9 mouse cellular contexts compared by ENCODE assay signal in genomic region chr9:118476211-118476765, GRCm38 (mm10). TPM values are rescaled to one million over a fixed set of nuclear protein-coding genes. Genes with fewer than 3 reads are reported as not detected.
DNase-seq lines count a peak whose midpoint lies in the region; ATAC-seq lines count a peak whose summit lies in the region.
"Had no signal": no experiment of that assay in that cellular context is flagged by ENCODE, and none has a peak within 500 bp of the region (broad histone marks: within the 10 kb centered on the region; RNA-seq: fewer than 3 reads in every experiment).

No protein-coding gene starts in this region.

- 3% methylated on average over 22 of the region's 22 CpGs for WGBS in lung, embryonic 15.5 days
- 1% methylated on average over 22 of the region's 22 CpGs for WGBS in embryonic facial prominence, embryonic 14.5 days
- WGBS in intestine, embryonic 16.5 days: 2% methylated on average over 22 of the region's 22 CpGs
- WGBS in stomach, embryonic 15.5 days: 2% methylated on average over 22 of the region's 22 CpGs

- peaks cover 22% of the 10 kb centered on the region for H3K4me1 ChIP-seq in lung, embryonic 15.5 days
- peaks cover 14% of the 10 kb centered on the region; the same call in 1 of the 2 replicates for H3K4me1 ChIP-seq in embryonic facial prominence, embryonic 14.5 days (ENCODE audit: control insufficient read depth, insufficient read depth, low read length)
- H3K4me1 ChIP-seq in intestine, embryonic 16.5 days (ENCODE audit: control insufficient read depth, insufficient read depth, low read length): peaks cover 29% of the 10 kb centered on the region
- peaks cover 26% of the 10 kb centered on the region for H3K4me1 ChIP-seq in stomach, embryonic 15.5 days

- no peak for DNase-seq in lung, adult 18-20 months
- DNase-seq in embryonic facial prominence, embryonic 14.5 days (ENCODE audit: low spot score): no peak
- no peak for DNase-seq in ovary, postnatal 10 days (ENCODE audit: low spot score)
- no peak for DNase-seq in spleen, postnatal 10 days (ENCODE audit: low spot score in 2 of 2)
- DNase-seq: adrenal gland, postnatal 25 days; thymus, postnatal 14 days had no signal

- H3K27me3 ChIP-seq in lung, embryonic 15.5 days: peaks cover 87% of the 10 kb centered on the region
- H3K27me3 ChIP-seq in embryonic facial prominence, embryonic 14.5 days (replicated peaks; ENCODE audit: control insufficient read depth, insufficient read depth, low read length): peaks cover 89% of the 10 kb centered on the region
- peaks cover 68% of the 10 kb centered on the region for H3K27me3 ChIP-seq in intestine, embryonic 16.5 days (replicated peaks; ENCODE audit: control insufficient read depth, insufficient read depth, low read length)
- peaks cover 68% of the 10 kb centered on the region for H3K27me3 ChIP-seq in stomach, embryonic 15.5 days (replicated peaks)

- peak overlapping the region; percentile 43; the same call in 1 of the 2 replicates for H3K4me3 ChIP-seq in lung, embryonic 15.5 days
- H3K4me3 ChIP-seq in embryonic facial prominence, embryonic 14.5 days (ENCODE audit: low read depth, low read length): peak overlapping the region; percentile 45
- H3K4me3 ChIP-seq in intestine, embryonic 16.5 days (ENCODE audit: low read length): peak overlapping the region; percentile 47
- peak overlapping the region; percentile 7; the same call in 1 of the 2 replicates for H3K4me3 ChIP-seq in stomach, embryonic 15.5 days (replicated peaks)

- H3K36me3 ChIP-seq in lung, embryonic 15.5 days: no peaks in the 10 kb centered on the region
- no peaks in the 10 kb centered on the region for H3K36me3 ChIP-seq in embryonic facial prominence, embryonic 14.5 days (ENCODE audit: control insufficient read depth, insufficient read depth, low read length)
- H3K36me3 ChIP-seq in intestine, embryonic 16.5 days (ENCODE audit: control insufficient read depth, insufficient read depth, low read length): no peaks in the 10 kb centered on the region
- no peaks in the 10 kb centered on the region for H3K36me3 ChIP-seq in stomach, embryonic 15.5 days

- H3K9me3 ChIP-seq in lung, embryonic 15.5 days: no peaks in the 10 kb centered on the region
- H3K9me3 ChIP-seq in embryonic facial prominence, embryonic 14.5 days (ENCODE audit: control insufficient read depth, low read length): no peaks in the 10 kb centered on the region
- H3K9me3 ChIP-seq in intestine, embryonic 16.5 days (ENCODE audit: control insufficient read depth, low read length): no peaks in the 10 kb centered on the region
- H3K9me3 ChIP-seq in stomach, embryonic 15.5 days: no peaks in the 10 kb centered on the region

- no peak overlapping the region for H3K27ac ChIP-seq in lung, embryonic 15.5 days
- no peak overlapping the region for H3K27ac ChIP-seq in embryonic facial prominence, embryonic 14.5 days (replicated peaks; ENCODE audit: low read depth, low read length)
- H3K27ac ChIP-seq in intestine, embryonic 16.5 days (ENCODE audit: low read length): no peak overlapping the region
- H3K27ac ChIP-seq in stomach, embryonic 15.5 days: no peak overlapping the region

- no peak overlapping the region for H3K9ac ChIP-seq in lung, embryonic 15.5 days
- H3K9ac ChIP-seq in embryonic facial prominence, embryonic 14.5 days (ENCODE audit: low read depth, low read length): no peak overlapping the region
- no peak overlapping the region for H3K9ac ChIP-seq in intestine, embryonic 16.5 days (ENCODE audit: low read depth, low read length)
- no peak overlapping the region for H3K9ac ChIP-seq in stomach, embryonic 15.5 days

- no peak for ATAC-seq in lung, embryonic 15.5 days (ENCODE audit: borderline replicate concordance, extremely low read depth, low FRiP score, low TSS enrichment)
- no peak for ATAC-seq in embryonic facial prominence, embryonic 14.5 days (ENCODE audit: low read depth)
- ATAC-seq in intestine, embryonic 16.5 days: no peak
- ATAC-seq in stomach, embryonic 15.5 days (ENCODE audit: insufficient read depth, low FRiP score, low read depth): no peak

- peak overlapping the region; percentile 82 for H3K4me2 ChIP-seq in lung, embryonic 15.5 days
- H3K4me2 ChIP-seq in embryonic facial prominence, embryonic 14.5 days (ENCODE audit: low read depth, low read length): peak overlapping the region; percentile 69
- H3K4me2 ChIP-seq in intestine, embryonic 16.5 days (ENCODE audit: low read depth, low read length): peak overlapping the region; percentile 79; the same call in 1 of the 2 replicates
- peak overlapping the region; percentile 77; the same call in 1 of the 2 replicates for H3K4me2 ChIP-seq in stomach, embryonic 15.5 days

RNA-seq across cellular contexts. Expression of gene Eomes, which starts 1.7 kb away (rescaled TPM):
- polyA plus RNA-seq in lung, embryonic 15.5 days (2015; fragmentation: Nextera tagmentation; extraction: Ambion mirVana): 0.08 TPM in 1 of 2 replicates, not detected in the other
- polyA plus RNA-seq in embryonic facial prominence, embryonic 14.5 days (2014; fragmentation: Nextera tagmentation; extraction: Ambion mirVana): 0.07 and 0.08 TPM in 2 replicates
- 0.09 and 0.10 TPM in 2 replicates for polyA plus RNA-seq in intestine, embryonic 16.5 days (2015; fragmentation: Nextera tagmentation; extraction: Ambion mirVana)
- polyA plus RNA-seq in stomach, embryonic 15.5 days (2015; fragmentation: Nextera tagmentation; extraction: Ambion mirVana): 0.08 and 0.10 TPM in 2 replicates

RNA-seq across cellular contexts. Expression of gene Golga4, which starts 29.8 kb away (rescaled TPM):
- polyA plus RNA-seq in lung, embryonic 15.5 days (2015; fragmentation: Nextera tagmentation; extraction: Ambion mirVana): 39.2 and 43.5 TPM in 2 replicates
- 48.5 and 52.2 TPM in 2 replicates for polyA plus RNA-seq in embryonic facial prominence, embryonic 14.5 days (2014; fragmentation: Nextera tagmentation; extraction: Ambion mirVana)
- polyA plus RNA-seq in intestine, embryonic 16.5 days (2015; fragmentation: Nextera tagmentation; extraction: Ambion mirVana): 52.2 and 54.0 TPM in 2 replicates
- polyA plus RNA-seq in stomach, embryonic 15.5 days (2015; fragmentation: Nextera tagmentation; extraction: Ambion mirVana): 54.6 and 59.2 TPM in 2 replicates
